Mouse (Mus musculus) kidney, postnatal 10 days (tissue): ENCODE measurements around the gene Mcrip2.
A peak's percentile ranks its signal among the peaks of the same experiment; 100 is the strongest.
"Not testable (repeated sequence)": the region's sequence is repeated elsewhere in the genome, so short reads cannot be mapped to it uniquely, and the experiment has no call there.

Experiments used
- DNase-seq: peaks from one replicate; pipeline ENCODE4 v3.0.0; 2021; ENCODE audit warnings: mixed read lengths

Gene Mcrip2

DNA sequence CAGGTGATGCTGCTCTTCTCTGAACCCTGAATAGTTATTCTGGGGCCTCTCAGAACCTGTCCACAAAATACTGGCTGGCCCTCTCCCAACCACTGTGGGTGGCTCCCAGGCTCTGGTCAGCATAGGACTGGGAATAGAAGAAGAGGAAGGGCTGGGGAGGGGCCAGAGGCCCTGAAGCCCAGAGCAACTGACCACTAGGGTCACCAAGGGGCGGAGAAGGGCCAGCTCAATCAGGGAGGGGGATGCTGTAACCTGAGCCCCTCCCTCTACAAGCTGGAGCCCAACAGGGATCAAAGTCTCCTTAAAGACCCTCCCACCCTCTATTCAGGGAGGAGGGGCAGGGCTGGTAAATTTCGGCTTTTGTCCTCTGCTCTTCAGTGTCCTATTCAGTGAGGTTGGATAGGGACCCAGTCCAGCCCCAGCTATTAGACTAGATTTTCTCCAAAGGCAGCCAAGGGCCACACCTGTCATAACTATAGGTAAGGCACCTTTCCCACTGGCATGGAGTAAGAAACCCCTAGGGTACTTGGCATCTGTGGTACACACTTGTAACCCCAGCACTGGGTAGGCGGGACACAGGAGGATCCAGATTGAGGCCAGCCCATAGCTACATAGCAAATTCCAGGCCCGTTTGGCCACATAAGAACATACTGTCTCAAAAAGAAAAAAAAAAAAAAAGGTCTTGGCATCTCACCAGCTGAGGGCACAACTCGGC is 11.8 kb upstream of the Mcrip2 start, which contains the start of gene Wfikkn1:
Wfikkn1 (minus strand) TSS at position 663 of the 715 bp plus-strand sequence.
- DNase-seq, result no peak

DNA sequence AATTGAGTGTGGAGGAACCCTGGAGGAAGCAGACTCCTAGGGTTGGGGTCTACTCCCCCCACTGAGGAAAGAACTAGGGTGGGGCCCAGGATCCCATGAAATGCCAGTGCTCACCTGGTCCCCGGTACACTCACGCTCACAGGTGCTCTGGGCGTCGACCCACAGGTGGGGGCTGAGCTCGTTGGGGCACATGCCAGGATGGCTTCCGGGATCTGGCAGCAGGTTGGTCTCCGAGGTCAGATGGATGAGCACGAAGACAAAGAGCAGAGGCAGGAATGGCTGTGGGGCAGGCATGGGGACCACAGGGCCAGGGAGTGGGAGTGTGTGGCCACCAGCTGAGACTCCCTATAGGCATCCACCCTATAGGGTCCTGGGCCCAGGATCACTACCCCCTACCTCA is 11.2 kb upstream of the Mcrip2 start:
- no peak for DNase-seq

- peak; percentile 73 for DNase-seq
Observed at GRCm38 (mm10) chr17:25879261-25879660, 10.7 kb upstream of the Mcrip2 start.

GRCm38 (mm10) chr17:25878611-25879180 is 10.1 kb upstream of the Mcrip2 start:
- no peak for DNase-seq

DNA sequence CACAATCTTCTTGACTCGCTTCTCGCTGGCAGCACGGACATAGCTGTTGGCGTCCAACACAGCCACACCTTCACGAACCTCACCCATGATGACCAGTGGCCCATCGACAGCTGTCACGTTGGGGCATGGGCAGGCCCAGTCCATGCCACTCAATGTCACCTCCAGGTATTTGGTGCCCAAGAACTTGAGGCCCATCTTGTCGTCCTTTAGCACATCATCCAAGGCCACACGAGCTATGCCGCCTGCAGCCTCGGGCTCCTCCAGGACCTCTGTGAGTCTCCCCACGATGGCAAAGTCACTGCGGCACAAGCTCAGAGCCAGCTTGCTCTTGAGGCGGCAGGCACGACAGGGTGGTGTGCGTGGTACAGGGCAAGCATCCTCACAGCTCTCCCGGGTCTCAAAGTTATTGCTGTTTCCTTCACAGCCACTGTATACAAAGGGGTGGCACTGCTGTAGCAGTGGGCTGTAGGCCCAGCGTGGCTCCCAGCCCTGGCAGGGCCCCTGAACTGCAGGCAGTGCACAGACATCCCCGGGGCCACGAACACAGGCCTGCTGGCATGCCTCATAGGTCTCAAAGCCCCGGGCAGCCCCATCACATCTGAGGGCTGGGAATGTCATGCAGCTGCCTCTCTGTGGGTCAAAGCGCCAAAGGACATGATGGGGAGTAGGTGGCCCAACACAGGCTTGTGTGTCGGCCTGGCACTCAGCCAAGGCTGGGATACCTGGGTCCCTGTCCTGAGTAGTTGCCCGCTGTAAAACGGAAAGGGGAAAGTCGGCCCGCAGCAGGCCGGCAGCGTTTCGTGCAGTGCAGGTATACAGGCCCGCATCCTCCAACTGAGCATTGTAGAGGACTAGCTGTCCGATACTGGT is 9.4 kb upstream of the Mcrip2 start:
- no peak for DNase-seq

DNA sequence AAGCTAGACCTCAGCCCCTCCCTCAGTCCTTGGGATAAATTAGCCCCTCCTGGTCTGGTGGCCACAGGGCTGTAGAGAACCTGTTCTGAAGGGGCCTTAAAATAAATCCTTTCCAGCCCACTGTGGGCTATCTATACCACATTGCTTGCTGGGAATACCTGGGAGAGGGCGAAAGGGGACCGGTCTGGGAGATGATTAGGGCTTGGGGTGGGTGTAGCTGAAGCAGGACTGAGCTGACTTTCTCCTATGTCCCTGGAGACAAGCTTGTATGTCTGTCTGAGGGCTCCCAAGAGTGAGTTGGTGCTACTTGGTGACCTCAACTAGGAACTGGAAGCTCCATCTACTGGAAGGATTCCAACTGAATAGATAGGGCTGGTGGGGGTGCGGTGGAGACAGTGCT is 8.5 kb upstream of the Mcrip2 start:
- DNase-seq, result no peak

DNA sequence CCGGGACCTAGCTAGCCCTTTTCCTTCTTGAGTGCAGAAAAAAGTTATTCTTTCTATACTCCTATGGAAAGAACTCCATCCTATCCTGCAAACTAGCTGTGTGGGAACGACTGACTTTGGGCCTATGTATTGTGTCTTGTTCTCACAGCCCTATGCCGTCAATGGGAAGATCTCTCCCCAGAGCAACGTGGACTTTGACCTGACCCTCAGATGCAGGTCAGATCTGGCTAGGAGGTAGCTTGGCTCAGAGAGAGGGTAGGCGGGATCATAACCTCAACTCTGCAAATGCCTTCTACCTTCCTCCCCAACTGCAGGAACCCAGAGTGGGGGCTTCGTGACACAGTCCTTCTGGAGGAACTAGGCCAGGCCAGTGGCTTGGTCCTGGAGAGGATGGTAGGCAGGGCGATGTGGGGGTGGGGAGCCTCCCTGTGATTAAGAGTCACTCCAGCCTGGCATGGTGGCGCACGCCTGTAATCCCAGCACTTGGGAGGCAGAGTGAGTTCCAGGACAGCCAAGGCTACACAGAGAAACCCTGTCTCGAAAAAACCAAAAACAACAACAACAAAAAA is 7.9 kb upstream of the Mcrip2 start:
- DNase-seq, result peak; percentile 72

DNA sequence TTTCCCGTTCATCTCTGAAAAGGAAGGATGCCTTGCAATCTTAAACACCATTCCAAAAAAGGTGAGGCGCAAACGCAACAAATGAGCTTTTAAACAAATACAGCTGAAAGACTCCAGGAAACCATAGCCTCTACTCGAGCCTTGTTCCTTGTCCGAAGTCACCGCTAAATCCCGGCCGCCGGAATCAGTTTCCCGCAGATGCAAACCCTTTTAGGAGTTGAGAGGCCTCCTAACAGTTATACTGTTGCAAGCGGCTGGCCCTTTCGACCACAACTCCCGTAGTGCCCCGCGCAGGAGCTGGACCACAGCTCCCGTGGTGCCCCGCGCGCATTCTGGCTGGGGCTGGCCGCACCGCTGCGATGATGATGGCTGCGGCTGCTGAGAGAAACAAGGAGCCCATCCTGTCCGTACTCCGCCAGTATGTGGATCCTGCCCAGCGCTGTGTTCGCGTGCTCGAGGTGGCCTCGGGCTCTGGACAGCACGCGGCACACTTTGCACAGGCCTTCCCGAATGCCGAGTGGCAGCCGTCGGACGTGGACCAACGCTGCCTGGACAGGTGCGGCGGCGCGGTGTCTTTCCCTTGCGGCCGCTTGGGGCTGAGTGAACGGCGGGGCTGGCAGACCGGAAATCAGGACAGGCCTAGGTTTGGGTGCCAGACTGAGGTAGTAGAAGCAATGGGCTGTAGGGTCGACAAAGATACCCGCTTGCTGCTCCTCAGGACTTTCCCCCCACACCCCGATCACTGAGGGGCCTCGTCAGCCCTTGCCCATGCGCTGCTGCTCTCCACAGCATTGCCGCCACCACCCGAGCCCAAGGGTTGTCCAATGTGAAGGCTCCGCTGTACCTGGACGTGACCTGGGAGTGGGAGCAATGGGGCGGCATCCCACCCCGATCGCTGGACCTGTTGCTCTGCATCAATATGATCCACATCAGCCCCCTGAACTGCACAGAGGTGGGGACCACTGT is 6.9 kb upstream of the Mcrip2 start:
- peak; percentile 94 for DNase-seq

DNA sequence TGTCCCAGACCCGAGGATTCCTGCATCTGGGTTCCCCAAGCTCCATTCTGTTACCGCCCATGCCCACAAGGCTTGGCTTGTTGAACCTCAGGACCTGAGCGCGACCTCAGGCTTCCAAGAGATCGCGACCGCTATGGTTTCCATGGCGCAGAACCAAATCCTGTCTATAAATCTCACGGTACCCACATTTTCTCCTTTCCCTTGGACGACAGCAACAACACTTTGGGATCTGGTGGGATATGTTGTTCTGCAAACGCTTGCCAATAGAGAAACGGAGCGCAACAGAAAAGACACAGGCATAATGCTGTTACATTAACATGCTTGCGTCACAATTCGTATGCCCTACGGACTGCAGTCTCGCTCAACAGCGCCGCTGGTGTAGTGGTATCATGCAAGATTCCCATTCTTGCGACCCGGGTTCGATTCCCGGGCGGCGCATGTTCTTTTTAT is 6.2 kb upstream of the Mcrip2 start, which contains the start of gene Mettl26:
Mettl26 (plus strand) TSS at position 354 of the 450 bp plus-strand sequence.
- DNase-seq, result peak; percentile 96

DNA sequence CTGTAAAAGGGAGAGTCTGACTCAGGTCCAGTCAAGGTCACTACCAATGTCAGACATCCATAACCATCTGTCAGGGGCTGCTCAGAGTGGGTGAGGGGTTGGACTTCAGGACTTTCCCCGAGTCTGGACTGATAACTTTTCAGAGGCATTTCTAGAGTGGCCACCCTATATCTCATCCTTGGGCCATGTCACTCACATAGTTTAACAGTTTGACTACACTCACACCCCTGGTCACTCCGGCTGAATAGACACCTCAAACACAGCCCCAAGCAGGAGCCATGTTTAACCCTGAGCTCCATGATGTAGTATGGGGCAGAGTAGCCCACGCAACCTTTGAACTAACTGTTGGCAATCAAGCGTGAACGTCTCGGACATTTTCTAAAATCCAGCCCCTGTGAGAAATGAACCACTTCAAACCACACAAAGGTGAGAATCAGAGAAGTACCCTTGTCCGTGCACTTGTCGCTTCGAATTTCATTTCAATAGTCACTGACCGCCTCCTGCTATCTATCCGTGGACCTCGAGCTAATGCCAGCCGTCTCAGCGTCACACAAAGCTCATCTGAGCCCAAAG is 5.7 kb upstream of the Mcrip2 start:
- DNase-seq, result no peak

DNA sequence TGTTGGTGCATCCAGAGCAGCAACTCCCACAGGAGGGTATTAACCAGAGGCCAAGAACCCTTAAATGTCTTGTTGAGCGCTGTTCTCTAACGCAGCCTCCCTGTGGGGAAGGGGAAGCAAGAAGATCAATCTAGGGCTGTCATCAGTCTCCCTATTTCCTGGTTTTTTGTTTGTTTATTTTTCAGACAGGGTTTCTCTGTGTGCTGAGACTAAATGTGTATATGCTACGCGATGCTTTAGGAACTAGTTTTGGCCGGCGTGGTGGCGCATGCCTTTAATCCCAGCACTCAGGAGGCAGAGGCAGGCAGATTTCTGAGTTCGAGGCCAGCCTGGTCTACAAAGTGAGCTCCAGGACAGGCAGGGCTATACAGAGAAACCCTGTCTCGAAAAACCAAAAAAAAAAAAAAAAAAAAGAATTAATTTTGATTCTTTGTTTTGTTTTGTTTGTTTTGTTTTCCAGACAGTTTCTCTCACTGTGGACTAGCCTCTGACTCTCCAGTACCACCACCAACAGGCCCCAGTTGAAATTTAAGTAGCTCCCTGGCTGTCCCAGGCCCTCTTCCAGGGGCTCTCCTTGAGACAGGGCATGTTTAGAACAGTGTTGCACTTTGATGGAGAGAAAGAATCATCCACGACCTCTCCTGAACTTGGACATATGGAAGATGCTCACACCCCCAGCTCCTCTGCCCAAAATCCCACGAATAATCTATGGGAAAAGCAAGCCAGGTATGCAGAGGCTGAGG is 5.0 kb upstream of the Mcrip2 start:
- no peak for DNase-seq

DNA sequence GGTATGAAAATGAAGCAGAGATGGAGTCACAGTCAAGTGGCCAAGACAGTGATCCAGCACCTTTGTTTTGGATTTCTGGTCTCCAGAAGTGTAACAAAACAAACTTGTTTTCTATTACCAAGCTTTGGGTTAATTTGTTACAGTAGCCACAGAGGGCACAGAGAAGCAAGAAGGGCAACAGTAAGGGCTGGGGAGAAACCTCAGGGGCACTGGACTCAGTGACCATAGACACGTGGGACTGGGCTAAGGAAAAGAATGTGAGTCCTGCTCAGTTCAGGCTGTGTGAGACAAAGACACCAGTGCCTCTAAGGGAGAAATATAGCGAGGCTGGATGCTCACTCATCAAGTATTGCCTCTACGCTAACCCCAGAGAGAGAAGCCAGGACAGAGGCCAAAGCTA is 4.1 kb upstream of the Mcrip2 start:
- DNase-seq, result no peak

DNA sequence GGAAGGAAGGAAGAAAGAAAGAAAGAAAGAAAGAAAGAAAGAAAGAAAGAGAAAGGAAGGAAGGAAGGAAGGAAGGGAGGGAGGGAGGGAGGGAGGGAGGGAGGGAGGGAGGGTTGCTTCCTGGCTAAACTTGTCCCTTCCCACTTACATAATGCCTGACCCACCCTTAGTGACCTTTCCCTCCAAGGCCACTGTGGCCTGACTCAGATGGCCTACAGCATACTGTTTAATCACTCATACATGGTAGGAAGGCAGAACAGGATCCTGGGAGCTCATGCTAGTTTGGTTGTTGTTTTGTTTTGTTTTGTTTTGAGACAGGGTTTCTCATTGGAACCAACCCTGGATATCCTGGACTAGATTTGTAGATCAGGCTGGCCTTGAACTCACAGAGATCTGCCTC is 3.0 kb upstream of the Mcrip2 start:
- DNase-seq, result not testable (repeated sequence)

GRCm38 (mm10) chr17:25869954-25870353 is 1.4 kb upstream of the Mcrip2 start:
- DNase-seq, result no peak

- no peak for DNase-seq
Observed at GRCm38 (mm10) chr17:25869498-25869897, 934 bp upstream of the Mcrip2 start.

DNA sequence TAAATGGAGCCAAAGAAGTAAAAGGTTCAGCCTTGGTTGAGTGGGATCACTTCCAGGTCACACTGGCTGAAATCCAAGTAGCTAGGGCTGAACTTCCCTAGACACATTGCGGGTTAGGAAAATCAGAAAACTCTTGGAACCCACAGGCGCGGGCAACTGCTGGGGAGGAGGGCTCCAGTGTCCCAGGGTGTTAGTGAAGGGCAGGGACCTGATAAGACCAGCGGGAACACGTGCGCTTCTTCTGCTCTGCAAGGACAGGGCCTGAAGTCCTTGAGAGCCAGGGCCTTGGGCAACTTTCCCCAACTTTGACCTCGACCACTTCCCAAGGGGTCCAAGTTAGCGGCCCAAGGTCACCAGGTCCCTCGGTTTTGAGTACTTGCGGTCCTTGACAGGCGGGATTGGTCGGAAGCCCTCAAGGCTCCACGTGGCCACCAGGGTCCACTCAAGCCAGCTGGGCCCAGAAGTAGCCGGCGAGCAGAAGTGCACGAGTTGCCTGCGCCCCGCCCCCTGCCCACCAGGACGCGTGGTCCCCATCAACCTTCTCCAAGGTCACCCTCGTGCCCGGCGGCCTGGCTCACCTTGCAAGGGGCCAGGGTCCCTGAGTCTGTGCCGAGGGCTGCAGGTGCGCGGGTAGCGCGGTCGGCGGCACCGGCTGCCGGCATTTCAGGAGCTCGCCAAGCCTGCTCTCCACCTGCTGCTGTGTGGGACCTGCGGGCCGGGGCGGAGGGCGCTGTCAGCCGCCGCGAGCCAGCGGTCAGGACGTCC is 546 bp downstream of the Mcrip2 start:
- peak; percentile 78 for DNase-seq

DNA sequence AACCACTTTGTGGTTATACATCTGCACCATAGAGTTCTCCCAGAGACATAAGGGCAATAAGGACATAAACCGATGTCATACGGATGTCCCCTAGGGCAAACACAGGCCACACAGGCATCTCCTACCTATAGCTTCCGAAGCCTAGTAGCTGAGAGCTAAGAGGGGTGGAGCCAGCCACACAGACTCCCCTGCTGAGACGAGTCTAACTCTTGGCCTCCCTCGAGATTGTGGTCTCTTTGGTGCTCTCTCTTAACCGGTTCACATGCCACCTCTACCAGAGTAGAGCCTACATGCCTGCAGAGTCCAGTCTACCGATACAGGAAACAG is 1.1 kb downstream of the Mcrip2 start:
- no peak for DNase-seq

DNA sequence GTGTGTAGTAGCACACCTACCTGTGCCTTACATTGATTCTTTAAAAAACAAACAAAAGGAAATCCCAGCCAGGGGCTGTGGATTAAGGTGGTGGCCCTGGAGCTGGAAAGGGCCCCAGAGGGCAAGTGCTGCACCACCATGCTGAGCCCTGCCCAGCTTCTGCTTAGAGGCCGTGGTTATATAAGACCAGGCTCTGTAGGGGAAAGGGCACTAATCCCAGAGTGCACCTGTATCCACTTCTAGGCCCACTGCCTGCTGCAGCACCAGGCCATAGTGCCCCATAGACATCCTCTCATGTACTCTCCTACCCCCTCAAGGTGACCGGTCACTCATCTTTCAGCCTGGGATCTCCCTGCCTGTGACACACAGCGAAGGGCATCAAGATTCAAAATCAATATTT is 2.4 kb downstream of the Mcrip2 start:
- no peak for DNase-seq

GRCm38 (mm10) chr17:25865288-25865687 is 3.3 kb downstream of the Mcrip2 start:
- DNase-seq, result no peak

DNA sequence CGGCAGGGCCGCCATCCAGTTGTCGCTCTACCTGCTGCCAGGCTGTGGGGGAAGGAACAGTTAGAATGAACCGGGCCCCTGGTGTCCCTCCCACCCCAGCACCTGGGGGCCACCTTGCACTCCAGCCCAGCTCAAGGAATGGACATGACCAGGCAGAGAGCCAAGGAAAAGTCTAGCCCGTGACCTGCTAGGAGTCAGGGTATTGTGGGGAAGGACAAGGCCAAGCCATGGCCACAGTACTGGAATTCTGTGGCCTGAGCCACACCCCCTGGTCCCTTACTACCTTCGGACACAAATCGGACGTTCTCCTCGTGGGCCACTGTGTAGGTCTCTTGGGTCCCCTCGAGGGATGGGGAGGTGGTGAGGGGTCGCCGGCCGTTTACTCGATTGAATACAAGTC is 4.3 kb downstream of the Mcrip2 start:
- no peak for DNase-seq
